ENCODE assay signal across 19 mouse cellular contexts in genomic region chr10:87733241-87733640, GRCm38 (mm10).
DNase-seq lines count a peak whose midpoint lies in the region; ATAC-seq and TF ChIP-seq lines count a peak whose summit lies in the region.
"Had no signal": no experiment of that assay in that cellular context is flagged by ENCODE, and none has a peak within 500 bp of the region (broad histone marks: within the 10 kb centered on the region; RNA-seq: fewer than 3 reads in every experiment).

No protein-coding gene starts in this region.

- TF ChIP-seq POLR2A in limb, embryonic 14.5 days (IDR thresholded peaks at IDR 0.05; ENCODE audit: borderline replicate concordance, extremely low read depth, insufficient read depth, insufficient read length), result no peak

- H3K9ac ChIP-seq in limb, embryonic 13.5 days, result no peak overlapping the region
- no peak overlapping the region for H3K9ac ChIP-seq in limb, embryonic 14.5 days (ENCODE audit: low read depth, low read length, severe bottlenecking)
- no peak overlapping the region for H3K9ac ChIP-seq in kidney, embryonic 16.5 days (replicated peaks; ENCODE audit: low read length)
- no peak overlapping the region for H3K9ac ChIP-seq in kidney, embryonic 14.5 days (ENCODE audit: low read depth, low read length)
- H3K9ac ChIP-seq: heart, embryonic 13.5 days; hindbrain, embryonic 15.5 days had no signal

- peaks cover 9% of the 10 kb centered on the region; the same call in 1 of the 2 replicates for H3K4me1 ChIP-seq in limb, embryonic 13.5 days
- no peaks in the 10 kb centered on the region for H3K4me1 ChIP-seq in limb, embryonic 10.5 days
- no peaks in the 10 kb centered on the region for H3K4me1 ChIP-seq in limb, embryonic 14.5 days (ENCODE audit: control insufficient read depth, insufficient read depth, low read length)
- H3K4me1 ChIP-seq in kidney, embryonic 16.5 days (ENCODE audit: insufficient read depth, low read length), result no peaks in the 10 kb centered on the region
- H3K4me1 ChIP-seq in kidney, embryonic 14.5 days (ENCODE audit: control insufficient read depth, insufficient read depth, low read length), result no peaks in the 10 kb centered on the region
- H3K4me1 ChIP-seq: embryonic facial prominence, embryonic 10.5 days; heart, embryonic 13.5 days; hindbrain, embryonic 15.5 days had no signal

- H3K4me2 ChIP-seq in limb, embryonic 13.5 days (replicated peaks), result no peak overlapping the region
- H3K4me2 ChIP-seq in limb, embryonic 14.5 days (replicated peaks; ENCODE audit: low read depth, low read length, severe bottlenecking), result no peak overlapping the region
- no peak overlapping the region for H3K4me2 ChIP-seq in kidney, embryonic 16.5 days (replicated peaks; ENCODE audit: low read depth, low read length)
- no peak overlapping the region for H3K4me2 ChIP-seq in kidney, embryonic 14.5 days (replicated peaks; ENCODE audit: low read depth, low read length)
- H3K4me2 ChIP-seq: heart, embryonic 13.5 days; hindbrain, embryonic 15.5 days had no signal

- peaks cover 63% of the 10 kb centered on the region for H3K27me3 ChIP-seq in limb, embryonic 13.5 days
- no peaks in the 10 kb centered on the region for H3K27me3 ChIP-seq in limb, embryonic 10.5 days (ENCODE audit: low read depth, poor library complexity, severe bottlenecking)
- H3K27me3 ChIP-seq in limb, embryonic 14.5 days (ENCODE audit: control insufficient read depth, insufficient read depth, low read length), result peaks cover 19% of the 10 kb centered on the region
- no peaks in the 10 kb centered on the region for H3K27me3 ChIP-seq in kidney, embryonic 16.5 days (ENCODE audit: insufficient read depth, low read length)
- no peaks in the 10 kb centered on the region for H3K27me3 ChIP-seq in kidney, embryonic 14.5 days (ENCODE audit: control insufficient read depth, insufficient read depth, low read length)
- H3K27me3 ChIP-seq: CH12.LX; heart, embryonic 13.5 days; hindbrain, embryonic 15.5 days; Patski had no signal

- no peak overlapping the region for H3K27ac ChIP-seq in limb, embryonic 13.5 days
- H3K27ac ChIP-seq in limb, embryonic 10.5 days, result no peak overlapping the region
- no peak overlapping the region for H3K27ac ChIP-seq in limb, embryonic 14.5 days (replicated peaks; ENCODE audit: low read depth, low read length)
- no peak overlapping the region for H3K27ac ChIP-seq in kidney, embryonic 16.5 days (ENCODE audit: low read length)
- no peak overlapping the region for H3K27ac ChIP-seq in kidney, embryonic 14.5 days (ENCODE audit: low read depth, low read length)
- H3K27ac ChIP-seq: embryonic facial prominence, embryonic 10.5 days; heart, embryonic 13.5 days; hindbrain, embryonic 15.5 days had no signal

- ATAC-seq in limb, embryonic 13.5 days (ENCODE audit: low FRiP score, low read depth), result 0 out of 2 replicates have a peak, but pooled peaks have one; percentile 40
- peak; percentile 34; the same call in 1 of the 2 replicates for ATAC-seq in limb, embryonic 14.5 days (ENCODE audit: low FRiP score, low read depth)
- ATAC-seq in kidney, embryonic 16.5 days (ENCODE audit: low FRiP score, low TSS enrichment), result no peak
- ATAC-seq in kidney, embryonic 14.5 days (ENCODE audit: low FRiP score, low TSS enrichment), result no peak
- ATAC-seq: activated CD4-positive, CD25-positive, alpha-beta regulatory T cell, adult 4 months; forebrain, embryonic 14.5 days; Patski had no signal

- 63% methylated on average over 7 of the region's 7 CpGs for WGBS in limb, embryonic 13.5 days
- WGBS in limb, embryonic 10.5 days, result 82% methylated on average over 7 of the region's 7 CpGs
- 58% methylated on average over 7 of the region's 7 CpGs for WGBS in limb, embryonic 14.5 days
- 70% methylated on average over 7 of the region's 7 CpGs for WGBS in kidney, embryonic 16.5 days
- 76% methylated on average over 7 of the region's 7 CpGs for WGBS in kidney, embryonic 14.5 days

- no peak overlapping the region for H3K4me3 ChIP-seq in limb, embryonic 13.5 days
- no peak overlapping the region for H3K4me3 ChIP-seq in limb, embryonic 10.5 days
- H3K4me3 ChIP-seq in limb, embryonic 14.5 days (replicated peaks; ENCODE audit: low read length), result no peak overlapping the region
- no peak overlapping the region for H3K4me3 ChIP-seq in kidney, embryonic 16.5 days (ENCODE audit: low read length)
- no peak overlapping the region for H3K4me3 ChIP-seq in kidney, embryonic 14.5 days (ENCODE audit: low read length)
- H3K4me3 ChIP-seq: embryonic facial prominence, embryonic 10.5 days; heart, embryonic 13.5 days; hindbrain, embryonic 15.5 days had no signal

- H3K9me3 ChIP-seq in limb, embryonic 13.5 days, result no peaks in the 10 kb centered on the region
- H3K9me3 ChIP-seq in limb, embryonic 10.5 days (replicated peaks), result no peaks in the 10 kb centered on the region
- no peaks in the 10 kb centered on the region for H3K9me3 ChIP-seq in limb, embryonic 14.5 days (ENCODE audit: control insufficient read depth, low read length)
- H3K9me3 ChIP-seq in kidney, embryonic 16.5 days (ENCODE audit: low read length), result no peaks in the 10 kb centered on the region
- no peaks in the 10 kb centered on the region for H3K9me3 ChIP-seq in kidney, embryonic 14.5 days (ENCODE audit: control insufficient read depth, low read length)
- H3K9me3 ChIP-seq: embryonic facial prominence, embryonic 10.5 days; heart, embryonic 13.5 days; hindbrain, embryonic 15.5 days had no signal

- no peak for DNase-seq in limb, embryonic 10.5 days (ENCODE audit: low spot score)
- peak; percentile 30 for DNase-seq in adipocyte (ENCODE audit: low spot score)
- peak; percentile 22 for DNase-seq in gastrocnemius, postnatal 10 days
- DNase-seq in limb, embryonic 14.5 days (ENCODE audit: low spot score), result no peak
- DNase-seq: adrenal gland, adult 2 months; adrenal gland, postnatal 25 days; cerebellum, adult 18-20 months; cerebellum, postnatal 10 days; heart, postnatal 36 days had no signal

- H3K36me3 ChIP-seq in limb, embryonic 13.5 days, result no peaks in the 10 kb centered on the region
- H3K36me3 ChIP-seq in limb, embryonic 10.5 days, result no peaks in the 10 kb centered on the region
- H3K36me3 ChIP-seq in limb, embryonic 14.5 days (ENCODE audit: control insufficient read depth, insufficient read depth, low read length), result no peaks in the 10 kb centered on the region
- no peaks in the 10 kb centered on the region for H3K36me3 ChIP-seq in kidney, embryonic 16.5 days (ENCODE audit: insufficient read depth, low read length)
- H3K36me3 ChIP-seq in kidney, embryonic 14.5 days (ENCODE audit: control insufficient read depth, insufficient read depth, low read length), result no peaks in the 10 kb centered on the region
- H3K36me3 ChIP-seq: embryonic facial prominence, embryonic 10.5 days; heart, embryonic 13.5 days; hindbrain, embryonic 15.5 days had no signal

Comparison
In these comparisons a context has a peak if more than half of its experiments do, and no peak if none do; other contexts are left out.
1. ATAC-seq: peak in limb, embryonic 13.5 days (single experiment) and limb, embryonic 14.5 days (single experiment); none in kidney, embryonic 16.5 days (single experiment) and kidney, embryonic 14.5 days (single experiment).
2. DNase-seq: peak in adipocyte (single experiment) and gastrocnemius, postnatal 10 days (single experiment); none in limb, embryonic 10.5 days (single experiment) and limb, embryonic 14.5 days (single experiment).